Mouse (Mus musculus) E14TG2a.4 (cell line): Measurements from ENCODE around the gene Bpifb6.

ENCODE experiments used
- CTCF ChIP-seq: conservative IDR thresholded peaks from 2 replicates; pipeline ENCODE4 v1.5.1; 2014; ENCODE audit warnings: low read length
- POU5F1 ChIP-seq: IDR thresholded peaks from 2 replicates; pipeline ENCODE4 v1.6.1; 2014; ENCODE audit warnings: low read length, borderline replicate concordance

- TF ChIP-seq CTCF: no peak
- TF ChIP-seq POU5F1: no peak
These were observed 38.2 kb upstream of the Bpifb6 start for GRCm38 (mm10) chr2:153861960-153862359.
